Mouse (Mus musculus) T-helper 17 cell (primary cell): Measurements from ENCODE around the gene Hecw2.

ENCODE experiments used
- in situ Hi-C, 2 experiments: fragments of 300-600 bp; cut with MboI, MseI; formaldehyde crosslinking; loops; 1 replicate in 1 of 2; 2 replicates in 1 of 2; pipeline ENCODE4 v1.15.1; 2025; ENCODE audit warnings: high pct_unique_total_duplicates in 2 of 2

Hecw2 gene

DNA sequence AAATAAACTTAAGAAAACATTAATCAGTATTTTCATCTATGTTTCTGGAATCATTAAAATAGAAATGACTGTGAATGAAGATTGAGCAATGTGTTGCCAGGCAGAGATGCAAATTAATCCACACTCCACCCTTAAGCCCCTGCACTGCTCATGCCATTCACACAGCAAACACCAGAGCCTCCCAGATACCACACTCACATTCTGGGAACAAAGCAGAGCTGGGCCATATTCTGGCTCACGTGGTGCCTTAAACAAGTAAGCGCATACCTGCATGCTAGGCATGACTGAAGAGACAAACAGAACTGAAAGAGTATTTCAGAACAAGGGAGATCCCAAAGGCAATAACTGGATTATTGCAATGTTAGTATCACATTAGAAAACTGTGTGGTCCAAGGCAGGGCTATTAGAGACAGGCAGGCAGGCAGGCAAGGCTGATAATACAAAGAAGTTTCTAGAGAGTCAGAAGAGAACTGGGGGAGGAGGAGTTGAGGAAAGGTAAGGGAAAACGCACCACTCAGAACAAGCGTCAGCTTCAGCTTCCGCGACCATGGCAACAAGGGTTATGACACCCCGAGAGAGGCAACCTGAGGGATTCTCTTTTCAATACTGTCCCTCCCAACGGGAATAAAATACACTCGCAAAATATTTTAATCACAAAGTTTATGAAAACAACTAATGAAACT lies 75.2 kb downstream of the Hecw2 start:
- in situ Hi-C loops = no loop called here

DNA sequence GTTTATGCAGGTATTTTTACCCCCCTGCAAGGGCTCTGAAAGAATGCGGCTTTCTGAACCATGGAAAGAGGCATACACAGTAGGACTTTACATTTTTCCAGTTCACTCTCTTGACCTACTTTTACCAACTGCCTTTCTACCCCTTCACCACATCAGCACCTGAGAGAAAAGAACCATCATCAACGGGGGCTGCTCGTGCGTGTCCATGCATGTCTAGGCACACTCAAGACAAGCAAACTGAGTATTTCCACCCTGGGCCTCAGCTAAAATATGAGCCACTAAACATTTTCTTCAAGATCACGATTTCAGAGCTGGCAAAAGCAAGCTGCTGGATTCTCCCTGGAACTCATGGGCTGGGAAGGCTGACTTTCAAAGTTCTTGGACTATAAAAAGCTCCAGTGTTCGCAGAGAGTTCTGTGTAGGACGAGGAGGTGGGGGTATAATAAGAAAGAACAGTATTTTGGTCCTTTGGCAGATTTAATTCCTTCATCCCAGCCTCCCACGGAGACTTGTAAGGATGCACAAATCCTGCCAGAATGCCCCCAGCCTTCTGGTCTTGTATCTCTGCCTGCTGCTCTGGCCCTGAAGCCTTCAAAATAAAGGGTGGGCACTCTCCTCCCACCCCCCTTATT lies 76.5 kb downstream of the Hecw2 start:
- in situ Hi-C loops = no loop called here

DNA sequence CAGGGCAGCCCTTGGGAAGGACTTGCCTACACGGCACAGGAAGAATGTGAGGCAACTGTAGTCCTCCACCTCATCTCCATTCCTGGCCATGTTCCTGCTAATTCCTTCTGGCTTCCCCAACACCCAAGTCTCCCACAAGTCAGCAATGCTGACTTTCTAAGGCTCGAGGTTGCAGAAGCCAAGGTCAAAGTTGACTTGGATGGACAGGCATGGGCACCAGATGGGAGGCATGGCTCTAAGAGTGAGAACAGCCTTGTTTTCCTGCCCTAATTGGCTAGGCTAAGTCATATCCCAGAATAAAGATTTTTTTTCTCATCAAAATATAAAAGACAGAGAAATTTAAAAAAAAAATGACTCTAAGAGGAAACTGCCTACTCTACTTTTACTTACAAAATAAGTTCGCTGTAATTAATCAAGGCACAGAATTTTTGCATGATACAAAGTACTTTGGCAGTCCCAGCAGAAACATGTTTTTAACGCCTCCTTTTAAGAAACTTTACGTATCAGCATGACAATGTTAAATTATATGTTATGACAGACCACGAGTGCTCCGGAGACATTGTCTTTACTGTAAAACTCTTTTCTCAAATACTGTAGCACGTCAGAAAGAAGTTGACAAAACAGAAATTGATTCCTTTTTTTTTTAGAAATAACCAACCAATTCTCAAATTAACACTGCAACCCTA lies 83.9 kb downstream of the Hecw2 start:
- in situ Hi-C loops = no loop called here

DNA sequence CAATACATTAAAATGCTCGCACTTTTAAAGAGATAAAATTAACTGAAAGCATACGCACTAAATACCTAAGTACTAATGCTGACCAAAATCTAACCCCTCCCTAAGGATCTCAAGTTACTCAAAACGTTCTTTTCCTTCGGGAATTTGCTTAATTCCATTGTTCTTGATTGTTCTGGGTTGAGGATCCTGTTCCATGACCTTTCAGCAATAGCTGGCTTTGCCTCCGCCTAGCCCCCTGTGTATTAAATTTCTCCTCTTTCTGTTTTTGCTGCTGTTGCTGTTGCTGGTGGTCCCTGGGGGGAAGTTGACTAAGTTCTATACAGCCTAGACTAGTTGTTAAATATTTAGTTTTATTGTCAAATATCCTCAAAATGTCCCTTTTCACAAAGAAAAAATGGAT lies 85.7 kb downstream of the Hecw2 start:
- in situ Hi-C loops = no loop called here

DNA sequence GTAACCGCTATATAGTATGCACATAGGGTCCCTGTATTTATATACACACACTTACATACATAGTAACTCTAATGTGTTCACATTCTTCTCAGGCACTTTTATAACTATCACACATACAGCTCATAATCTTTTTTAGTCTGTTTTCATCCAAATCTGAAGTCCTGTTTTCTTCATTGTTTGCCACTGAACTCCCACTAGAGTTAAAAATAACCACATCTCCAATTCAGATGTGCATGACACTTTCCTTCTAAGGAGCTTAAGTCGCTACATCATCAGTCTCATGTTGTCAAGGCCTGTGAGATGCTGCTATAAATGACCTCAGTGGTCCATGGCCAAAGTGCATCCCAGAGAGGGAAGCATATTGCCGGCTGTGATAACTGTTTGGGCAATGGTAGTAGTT lies 88.2 kb downstream of the Hecw2 start:
- in situ Hi-C loops = no loop called here

DNA sequence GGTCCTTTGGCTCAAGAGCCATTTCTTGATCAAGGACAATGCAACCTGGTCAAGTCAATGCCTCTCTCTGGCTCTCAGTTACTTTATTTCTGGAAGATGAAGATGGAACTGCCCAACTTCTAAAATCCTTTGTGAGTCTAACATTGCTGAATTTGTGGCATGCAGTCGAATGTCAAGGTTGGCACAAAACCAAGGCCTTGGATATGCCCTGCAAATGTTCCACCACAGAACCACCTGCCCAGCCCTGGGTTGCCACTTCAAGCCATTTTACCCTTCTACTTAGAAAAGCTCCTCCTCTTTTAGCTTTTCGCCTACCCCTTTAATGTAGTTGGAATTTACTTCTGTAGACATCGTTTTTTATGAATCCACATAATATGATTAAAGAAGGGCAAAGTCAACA lies 115.3 kb downstream of the Hecw2 start:
- in situ Hi-C loops = no loop called here

DNA sequence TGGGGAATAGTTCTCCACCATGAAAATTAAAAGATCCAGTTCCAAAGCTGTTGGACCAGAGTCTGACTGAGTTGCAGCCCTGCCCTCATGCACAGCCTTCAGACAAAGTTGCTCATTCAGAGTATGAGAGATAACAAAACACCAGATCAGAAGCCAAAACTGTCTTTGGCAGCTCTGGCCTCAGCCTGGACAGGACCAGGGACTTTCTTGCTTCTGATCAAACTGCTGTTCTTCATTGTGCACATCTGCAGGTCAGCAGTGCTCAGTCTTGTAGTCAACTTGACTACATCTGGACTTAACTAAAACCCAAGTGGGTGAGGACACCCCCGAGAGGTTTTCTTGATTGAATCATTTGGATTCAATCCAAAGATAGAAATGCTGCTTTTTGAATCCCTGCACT lies 120.5 kb downstream of the Hecw2 start:
- in situ Hi-C loops = no loop called here

DNA sequence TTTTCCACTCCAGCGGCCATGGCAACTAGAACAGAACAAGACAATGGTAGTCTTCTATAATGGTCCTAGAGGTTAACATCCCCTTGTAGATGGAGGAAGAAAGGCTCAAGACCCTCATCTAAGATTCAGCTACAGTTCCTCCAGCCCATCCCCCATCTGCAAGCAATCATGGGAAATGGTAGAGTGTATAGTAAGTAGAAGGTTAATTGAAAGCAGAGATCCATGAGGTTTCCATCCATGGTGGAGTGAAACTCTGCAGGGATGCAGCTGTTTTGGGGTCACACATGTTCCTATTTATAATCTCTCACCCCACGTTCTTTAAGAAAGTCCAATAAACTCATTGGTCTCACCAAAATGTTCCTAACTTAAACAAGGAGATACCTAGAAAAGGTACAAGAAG lies 124.8 kb downstream of the Hecw2 start:
- in situ Hi-C loops = no loop called here

DNA sequence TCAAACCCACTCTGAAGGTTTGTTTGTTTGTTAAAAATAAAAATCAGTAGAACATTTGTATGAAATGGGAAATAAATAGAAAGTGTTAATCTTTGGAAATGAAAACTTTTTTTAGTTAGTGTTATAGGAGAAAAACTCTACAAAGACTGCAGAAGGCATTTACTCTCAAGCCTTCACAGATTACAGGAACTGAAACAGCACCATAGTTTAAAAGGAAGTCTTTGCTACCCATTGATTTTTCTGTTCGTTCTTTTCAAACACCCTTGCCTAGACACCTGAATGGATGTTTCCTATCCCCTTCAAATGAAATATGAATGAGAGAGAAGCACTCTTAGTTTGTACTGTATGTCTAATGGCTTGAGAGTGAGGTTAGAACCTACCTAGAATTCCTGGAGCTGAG lies 126.7 kb downstream of the Hecw2 start:
- in situ Hi-C loops = no loop called here

DNA sequence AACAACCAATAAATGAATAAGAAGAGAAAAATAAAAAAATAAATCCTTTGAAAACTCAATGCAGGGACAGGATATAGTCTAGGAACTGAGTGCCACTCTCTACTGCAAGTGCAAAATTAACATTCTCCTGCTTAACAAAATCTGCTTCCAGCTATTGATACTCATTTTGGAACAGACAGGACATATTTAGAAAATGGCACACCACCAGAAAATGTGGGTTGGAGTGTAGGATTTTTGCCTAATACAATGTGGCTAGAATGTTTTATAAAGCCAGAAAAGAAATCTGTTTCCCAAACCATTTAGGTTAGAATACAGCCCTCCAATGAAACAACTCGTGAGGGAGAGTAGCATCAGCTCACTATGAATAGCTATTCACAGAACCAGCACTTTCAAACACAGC lies 129.5 kb downstream of the Hecw2 start:
- in situ Hi-C loops = no loop called here

DNA sequence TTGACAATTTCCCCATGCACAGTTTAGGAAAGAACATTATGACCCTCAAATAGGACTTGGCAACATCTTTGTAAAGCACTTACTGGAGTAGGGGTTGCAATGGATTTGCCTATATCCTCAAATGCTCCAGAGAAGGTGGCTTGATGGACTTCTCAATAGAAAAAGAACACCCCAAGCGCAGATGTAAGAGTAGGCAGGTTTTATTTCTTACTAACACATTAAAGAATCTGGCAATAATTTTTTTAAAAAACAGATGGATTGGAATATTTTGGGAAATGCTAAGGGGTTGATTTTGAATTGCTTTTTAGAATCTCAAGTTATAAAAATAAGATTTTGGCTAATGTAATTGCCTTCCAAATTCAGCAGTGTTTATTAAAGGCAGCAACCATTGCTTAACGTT lies 133.9 kb downstream of the Hecw2 start:
- in situ Hi-C loops = no loop called here

DNA sequence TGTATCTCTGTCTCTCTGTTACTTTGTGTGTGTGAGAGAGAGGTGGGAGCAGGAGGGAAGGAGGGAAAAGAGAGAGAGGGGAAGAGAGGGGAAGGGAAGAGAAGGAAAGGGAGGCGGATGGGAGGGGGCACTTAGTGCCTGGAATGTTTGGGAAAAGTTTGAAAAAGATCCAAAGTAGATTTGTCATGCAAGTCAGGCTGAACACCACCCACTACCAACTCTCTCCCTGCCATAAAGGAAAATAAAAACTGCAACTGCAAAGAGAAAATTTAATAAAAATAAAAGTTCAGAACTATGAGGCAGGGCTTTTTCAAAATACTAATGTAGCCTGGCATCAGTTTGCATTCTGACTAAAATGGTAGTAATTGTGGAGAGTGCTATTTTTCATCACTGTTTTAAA lies 135.2 kb downstream of the Hecw2 start:
- in situ Hi-C loops = no loop called here

DNA sequence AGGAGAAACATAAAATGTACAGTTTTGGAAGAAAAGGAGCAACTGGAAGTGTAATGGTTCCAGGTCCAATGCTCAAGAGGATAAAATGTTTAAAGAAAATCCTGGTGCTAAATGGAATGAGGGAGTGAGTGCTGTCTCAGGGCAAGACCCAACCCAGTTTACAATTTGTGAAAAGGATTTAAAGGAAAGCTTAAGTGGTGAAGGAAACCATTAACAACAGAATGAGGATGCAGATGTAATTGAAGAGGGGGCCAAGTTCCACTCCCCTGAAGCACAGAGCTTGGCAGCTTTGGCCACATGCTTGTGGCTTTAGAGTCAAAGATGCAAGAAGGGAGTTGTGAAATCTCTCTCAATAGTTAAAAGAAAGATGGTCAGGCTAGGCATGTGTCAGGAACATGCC lies 142.2 kb downstream of the Hecw2 start:
- in situ Hi-C loops = no loop called here

DNA sequence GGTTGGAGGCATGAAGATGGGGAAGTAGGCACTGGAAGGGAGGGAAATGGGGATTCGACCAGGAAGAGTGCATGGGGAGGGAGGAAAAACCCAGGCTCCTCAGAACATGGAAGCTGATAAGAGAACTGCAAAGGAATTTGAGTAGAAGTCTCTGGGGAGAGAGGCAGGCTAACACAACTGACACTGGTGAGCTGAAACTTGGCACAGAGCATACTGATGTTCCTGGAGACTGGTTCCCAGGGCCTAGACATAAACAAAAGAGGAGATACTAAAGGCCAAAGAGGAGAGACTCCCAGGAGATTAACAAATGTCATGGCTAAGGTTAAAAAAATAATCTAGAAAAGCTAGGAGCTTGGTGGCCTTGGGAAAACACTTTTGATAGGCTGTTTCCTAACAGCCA lies 148.0 kb downstream of the Hecw2 start:
- in situ Hi-C loops = no loop called here

DNA sequence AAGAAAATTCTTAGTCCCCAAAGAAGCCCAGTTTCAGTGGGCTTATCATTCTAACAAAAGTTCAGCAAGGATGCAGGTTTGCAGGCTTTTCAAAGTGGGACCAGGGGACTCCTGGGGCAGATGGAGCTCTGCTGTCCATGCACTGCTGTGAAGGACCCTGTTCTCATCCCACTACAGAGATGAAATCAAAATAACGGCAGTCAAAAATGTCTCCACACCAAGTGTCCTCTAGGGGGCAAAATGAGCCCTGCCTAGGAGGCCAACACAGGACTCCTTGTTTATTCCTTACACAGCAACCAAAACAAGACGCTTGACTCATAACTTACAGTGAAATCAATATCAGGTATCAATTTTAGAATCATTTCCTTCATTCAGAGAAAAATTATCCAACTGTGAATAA lies 155.9 kb downstream of the Hecw2 start:
- in situ Hi-C loops = no loop called here

DNA sequence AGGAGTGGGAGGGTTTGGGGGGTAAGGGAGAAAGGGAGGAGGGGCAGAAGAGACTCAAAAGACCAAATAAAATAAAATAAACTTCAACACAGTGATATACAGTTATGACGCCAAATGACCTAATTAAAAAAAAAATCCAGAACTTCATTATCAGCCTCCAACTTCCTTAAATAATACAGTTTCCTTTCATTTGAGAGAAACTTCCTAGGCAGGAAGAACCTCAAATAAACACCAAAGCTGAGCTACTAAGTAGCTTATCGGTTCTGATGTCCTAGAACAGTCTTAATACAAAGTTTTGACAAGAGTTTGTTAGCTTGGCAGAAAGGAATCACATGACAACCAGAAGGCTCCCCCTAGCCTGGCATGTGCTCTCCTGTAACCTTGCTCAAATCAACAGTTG lies 177.3 kb downstream of the Hecw2 start:
- in situ Hi-C loops = no loop called here

DNA sequence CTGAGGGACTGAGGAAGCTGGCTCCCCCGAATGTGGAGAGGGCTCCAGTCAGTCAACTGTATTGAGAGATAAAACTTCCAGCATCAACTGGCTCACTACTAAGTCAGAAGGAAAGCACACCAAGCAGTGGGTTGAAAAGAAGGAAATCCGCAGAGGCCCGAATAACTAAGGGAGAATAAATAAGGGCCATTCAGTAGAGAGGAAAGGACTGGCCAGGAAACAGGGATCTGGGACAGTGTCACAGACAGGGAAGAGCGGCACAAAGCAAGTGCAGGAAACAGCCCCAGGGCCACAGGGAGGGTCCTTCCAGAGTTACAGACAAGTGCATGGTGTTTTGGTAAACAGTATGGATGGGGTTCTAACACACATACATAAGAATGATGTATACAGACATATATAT lies 179.2 kb downstream of the Hecw2 start:
- in situ Hi-C loops = no loop called here

DNA sequence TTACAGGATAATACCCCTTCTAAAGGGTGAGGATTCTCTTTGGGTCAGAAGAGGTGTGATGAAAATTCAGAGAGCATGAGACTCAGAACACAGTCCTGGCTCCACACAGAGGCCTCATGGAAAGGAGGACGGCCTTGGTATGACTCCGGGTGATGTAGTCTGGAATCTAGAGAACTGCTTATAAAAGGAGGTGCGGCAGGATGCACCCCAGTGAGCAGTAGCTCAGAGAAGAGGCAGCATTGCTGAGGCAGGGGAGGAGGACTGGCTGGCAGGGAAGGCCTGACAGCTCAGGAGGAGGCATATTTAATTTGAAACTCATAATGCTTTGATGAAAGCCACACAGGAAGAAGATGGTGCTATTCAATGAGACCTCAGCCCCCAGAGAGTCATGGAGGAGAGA lies 182.6 kb downstream of the Hecw2 start:
- in situ Hi-C loops = no loop called here

DNA sequence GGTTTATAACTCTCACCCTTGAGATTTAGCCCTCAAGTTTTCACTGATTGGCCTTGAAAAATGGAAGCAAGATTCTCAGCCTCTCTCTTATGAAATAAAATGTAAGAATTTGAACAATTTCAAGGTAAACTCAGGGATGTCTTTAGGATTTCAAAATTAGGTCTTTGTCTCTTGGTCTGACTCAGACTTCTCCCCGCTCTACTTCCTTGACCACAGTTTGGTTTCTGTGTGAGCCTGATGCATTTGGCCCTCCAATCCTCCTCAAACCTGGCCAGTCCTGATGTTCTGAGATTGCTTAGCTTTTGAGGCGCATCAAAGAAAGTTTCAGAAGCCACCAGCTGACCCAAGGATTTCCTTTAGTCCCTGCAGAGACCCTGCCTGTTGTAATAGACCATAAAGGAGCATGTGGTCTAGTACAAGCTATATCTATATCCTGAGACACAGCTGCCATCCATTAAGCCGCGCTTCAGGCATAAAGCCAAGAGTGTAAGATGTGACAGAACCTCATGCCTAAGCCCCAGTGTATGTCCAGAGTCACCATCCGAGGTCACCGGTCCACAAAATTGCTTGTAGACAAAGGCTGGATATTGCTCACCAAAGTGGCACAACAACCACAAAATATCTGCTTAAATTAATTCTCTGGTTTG lies 185.4 kb downstream of the Hecw2 start:
- in situ Hi-C loops = no loop called here

DNA sequence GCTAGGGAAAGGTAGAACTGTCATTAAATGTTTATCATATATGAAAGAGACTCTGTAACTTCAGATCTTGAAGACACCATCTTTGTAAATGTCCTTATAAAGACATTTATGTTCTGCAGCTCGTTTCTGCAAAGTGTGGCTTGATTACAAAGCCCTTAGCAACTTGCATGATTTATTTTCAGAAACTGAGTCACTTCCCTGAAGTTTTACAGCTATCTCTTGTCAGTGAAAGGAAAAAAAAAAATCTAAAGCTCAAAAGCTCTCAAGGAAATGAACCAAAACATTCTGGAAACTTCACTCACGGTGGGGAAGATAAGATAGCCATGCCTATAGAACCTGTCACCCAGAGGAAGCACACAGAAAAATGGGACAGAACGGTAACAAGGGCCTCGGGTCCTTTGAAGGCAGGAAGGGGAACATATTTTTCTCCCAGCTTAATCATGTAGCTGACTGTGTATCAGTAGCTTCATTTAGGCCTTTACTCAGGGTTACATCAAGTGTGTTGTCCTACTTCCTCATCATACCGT lies 189.0 kb downstream of the Hecw2 start:
- in situ Hi-C loops = no loop called here

DNA sequence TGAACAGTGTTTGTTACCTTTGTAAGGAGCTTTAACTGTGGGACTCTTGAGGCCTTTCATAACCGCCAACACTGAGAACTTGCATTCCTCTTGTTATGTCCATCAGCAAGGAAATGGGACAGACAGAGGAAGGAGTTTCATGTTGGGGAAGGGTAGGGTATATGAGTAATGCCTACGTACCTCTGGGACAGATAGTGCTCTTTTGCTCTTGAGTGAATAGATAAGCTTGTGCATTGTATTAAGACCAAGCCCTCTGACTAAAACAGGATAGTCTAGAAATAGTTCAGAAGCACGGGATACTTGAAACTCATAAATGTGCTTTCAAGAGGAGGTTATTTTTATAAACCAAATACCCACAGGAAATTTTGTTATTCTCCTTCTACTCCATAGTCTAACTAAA lies 191.7 kb downstream of the Hecw2 start:
- in situ Hi-C loops = no loop called here

DNA sequence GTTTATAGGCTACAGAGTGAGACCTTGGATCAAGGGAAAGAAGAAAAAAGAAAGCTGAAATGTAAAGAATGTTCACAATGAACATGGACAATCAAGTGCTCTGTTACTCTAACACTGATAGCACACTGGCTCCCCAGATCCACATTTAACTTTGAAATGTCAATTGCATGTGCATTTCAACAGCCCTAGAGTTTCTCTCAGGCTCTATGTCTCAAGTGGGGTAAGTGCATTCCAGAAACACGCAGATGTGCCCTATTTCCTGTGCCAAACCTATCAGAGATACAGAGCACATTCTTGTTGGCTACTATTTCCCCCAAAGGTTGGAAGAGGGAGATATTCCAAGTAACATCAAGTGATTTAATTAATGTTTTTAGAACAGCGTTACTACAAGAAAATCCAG lies 192.9 kb downstream of the Hecw2 start:
- in situ Hi-C loops = no loop called here

DNA sequence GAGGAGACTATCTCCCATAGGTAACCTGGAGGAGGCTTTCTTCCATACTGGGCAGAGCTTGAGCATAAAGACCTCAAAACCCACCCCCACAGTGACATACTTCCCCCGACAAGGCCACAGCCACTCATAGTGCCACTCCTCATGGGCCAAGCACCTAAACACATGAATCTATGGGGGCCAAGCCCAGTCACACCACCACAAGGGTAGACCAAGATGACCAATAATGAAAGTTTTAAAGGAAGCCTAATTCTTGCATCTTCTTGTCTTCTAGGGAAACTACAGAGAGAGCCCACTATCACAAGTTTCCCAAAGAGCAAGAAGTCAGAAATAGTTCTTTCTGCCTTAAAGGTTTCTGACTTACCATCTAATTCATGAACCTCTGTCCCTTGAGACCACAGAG lies 197.7 kb downstream of the Hecw2 start:
- in situ Hi-C loops = no loop called here
